10 mouse cellular contexts compared by ENCODE assay signal in the genomic region with DNA sequence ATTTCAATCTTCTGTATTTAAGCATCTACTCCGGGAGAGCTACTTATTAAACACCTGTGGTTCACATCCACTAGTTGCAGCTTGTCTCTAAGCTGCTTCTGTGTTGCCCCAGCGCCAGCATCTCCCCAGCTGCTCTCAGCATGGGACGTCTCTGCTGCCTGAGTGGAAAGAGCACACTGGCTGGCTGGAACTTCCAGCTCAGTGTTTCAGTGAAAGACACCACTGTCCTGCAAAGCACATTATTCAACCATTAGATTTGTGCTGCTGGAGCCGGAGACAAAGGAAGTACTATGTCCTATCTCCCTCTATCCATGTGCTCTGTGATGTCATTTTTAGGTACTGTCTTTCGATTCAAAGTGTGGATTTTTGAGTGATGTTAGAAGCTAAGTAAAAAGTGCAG.
DNase-seq lines count a peak whose midpoint lies in the region; ATAC-seq and TF ChIP-seq lines count a peak whose summit lies in the region.
"Had no signal": no experiment of that assay in that cellular context is flagged by ENCODE, and none has a peak within 500 bp of the region (broad histone marks: within the 10 kb centered on the region; RNA-seq: fewer than 3 reads in every experiment).

No protein-coding gene starts in this region.

- no peak for DNase-seq in cerebellum, adult 8-10 months
- DNase-seq in cerebellum, adult 2 months, result peak; percentile 6 to 22
- peak; percentile 62 for DNase-seq in midbrain, postnatal 0 days (ENCODE audit: low spot score)
- no peak for DNase-seq in adipocyte (ENCODE audit: low spot score)
- no peak for DNase-seq in yolk sac, embryonic 10.5 days (ENCODE audit: low spot score)

- H3K4me2 ChIP-seq in hindbrain, embryonic 16.5 days (ENCODE audit: low read length), result no peak overlapping the region
- no peak overlapping the region for H3K4me2 ChIP-seq in midbrain, postnatal 0 days (ENCODE audit: low read depth, low read length, poor library complexity, severe bottlenecking)
- H3K4me2 ChIP-seq: lung, embryonic 14.5 days had no signal

- no peak for TF ChIP-seq POLR2A in cerebellum, adult 2 months (IDR thresholded peaks at IDR 0.05; ENCODE audit: borderline replicate concordance, insufficient read depth, low read length)

- 5% methylated on average over 5 of the region's 5 CpGs for WGBS in cerebellum, adult 2 months
- WGBS in hindbrain, embryonic 16.5 days, result 33% methylated on average over 5 of the region's 5 CpGs
- WGBS in midbrain, postnatal 0 days, result 30% methylated on average over 5 of the region's 5 CpGs

- no peak for TF ChIP-seq CTCF in cerebellum, adult 2 months (IDR thresholded peaks at IDR 0.05; ENCODE audit: borderline replicate concordance, insufficient read depth, low read depth, low read length)
- TF ChIP-seq CTCF in midbrain, postnatal 0 days (IDR thresholded peaks at IDR 0.05), result no peak

- H3K9ac ChIP-seq in hindbrain, embryonic 16.5 days (ENCODE audit: low read depth, low read length), result no peak overlapping the region
- no peak overlapping the region for H3K9ac ChIP-seq in midbrain, postnatal 0 days (replicated peaks; ENCODE audit: low read length, poor library complexity, severe bottlenecking)
- H3K9ac ChIP-seq: lung, embryonic 14.5 days had no signal

- H3K9me3 ChIP-seq in hindbrain, embryonic 16.5 days (ENCODE audit: control insufficient read depth, low read length), result no peaks in the 10 kb centered on the region
- H3K9me3 ChIP-seq in midbrain, postnatal 0 days (ENCODE audit: low read length), result no peaks in the 10 kb centered on the region

- H3K4me1 ChIP-seq in cerebellum, adult 2 months (ENCODE audit: control insufficient read depth, insufficient read depth, low read length), result no peaks in the 10 kb centered on the region
- no peaks in the 10 kb centered on the region for H3K4me1 ChIP-seq in hindbrain, embryonic 16.5 days (ENCODE audit: control insufficient read depth, insufficient read depth, low read depth, low read length)
- no peaks in the 10 kb centered on the region for H3K4me1 ChIP-seq in midbrain, postnatal 0 days (ENCODE audit: insufficient read depth, low read length)

- H3K27me3 ChIP-seq in cerebellum, adult 2 months (ENCODE audit: control insufficient read depth, insufficient read depth, low read length), result no peaks in the 10 kb centered on the region
- no peaks in the 10 kb centered on the region for H3K27me3 ChIP-seq in hindbrain, embryonic 16.5 days (replicated peaks; ENCODE audit: control insufficient read depth, insufficient read depth, low read length)
- no peaks in the 10 kb centered on the region for H3K27me3 ChIP-seq in midbrain, postnatal 0 days (ENCODE audit: insufficient read depth, low read length)
- H3K27me3 ChIP-seq: Patski had no signal

- no peaks in the 10 kb centered on the region for H3K36me3 ChIP-seq in hindbrain, embryonic 16.5 days (ENCODE audit: control insufficient read depth, insufficient read depth, low read length)
- no peaks in the 10 kb centered on the region for H3K36me3 ChIP-seq in midbrain, postnatal 0 days (ENCODE audit: insufficient read depth, low read length)

- peak; percentile 61; the same call in 1 of the 2 replicates for ATAC-seq in cerebellum, adult (ENCODE audit: insufficient number of reproducible peaks, low FRiP score, low TSS enrichment)
- ATAC-seq in hindbrain, embryonic 16.5 days, result peak; percentile 93
- ATAC-seq in midbrain, postnatal 0 days (ENCODE audit: low FRiP score), result peak; percentile 69
- no peak for ATAC-seq in erythroid progenitor cell, adult 5-6 weeks (replicated peaks; ENCODE audit: low FRiP score, poor library complexity, severe bottlenecking)
- ATAC-seq: Patski had no signal

- no peak overlapping the region for H3K27ac ChIP-seq in cerebellum, adult 2 months (ENCODE audit: insufficient read depth, low read length)
- no peak overlapping the region for H3K27ac ChIP-seq in hindbrain, embryonic 16.5 days (ENCODE audit: low read depth, low read length)
- H3K27ac ChIP-seq in midbrain, postnatal 0 days (ENCODE audit: low read depth, low read length), result no peak overlapping the region

- no peak overlapping the region for H3K4me3 ChIP-seq in cerebellum, adult 2 months (replicated peaks; ENCODE audit: insufficient read depth, low read depth, low read length)
- no peak overlapping the region for H3K4me3 ChIP-seq in hindbrain, embryonic 16.5 days (ENCODE audit: low read length)
- H3K4me3 ChIP-seq in midbrain, postnatal 0 days (ENCODE audit: low read depth, low read length), result no peak overlapping the region

Comparison
In these comparisons a context has a peak if more than half of its experiments do, and no peak if none do; other contexts are left out.
1. DNase-seq: peak in cerebellum, adult 2 months (2 of 2) and midbrain, postnatal 0 days (single experiment); none in cerebellum, adult 8-10 months (single experiment), adipocyte (single experiment) and yolk sac, embryonic 10.5 days (single experiment).